Mouse (Mus musculus): ENCODE data around the gene Fkbp10.

Fkbp10 gene

DNA sequence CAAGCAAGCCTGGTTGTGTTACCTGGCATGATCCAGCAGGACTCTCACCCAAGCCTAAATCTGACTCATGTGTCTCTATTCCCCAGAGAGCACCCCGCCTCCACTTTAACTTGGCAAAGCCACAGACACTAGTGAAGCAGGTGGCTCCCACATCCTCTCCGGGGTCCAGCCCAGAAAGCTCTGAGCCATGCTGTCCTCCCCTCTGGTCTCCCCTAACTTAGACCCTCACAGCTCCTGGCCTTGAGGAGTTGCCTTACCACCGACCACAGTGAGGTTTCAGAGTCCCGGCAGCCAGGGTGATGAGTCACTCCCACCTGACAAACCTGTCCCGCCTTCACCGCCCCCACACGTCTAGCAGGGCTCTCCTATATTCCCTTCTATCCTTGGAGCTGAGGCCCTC is 21.8 kb upstream of the Fkbp10 start:
- DNase-seq (ENCODE audit: low read depth in 1 of 2, low spot score in 2 of 2): no peak

DNA sequence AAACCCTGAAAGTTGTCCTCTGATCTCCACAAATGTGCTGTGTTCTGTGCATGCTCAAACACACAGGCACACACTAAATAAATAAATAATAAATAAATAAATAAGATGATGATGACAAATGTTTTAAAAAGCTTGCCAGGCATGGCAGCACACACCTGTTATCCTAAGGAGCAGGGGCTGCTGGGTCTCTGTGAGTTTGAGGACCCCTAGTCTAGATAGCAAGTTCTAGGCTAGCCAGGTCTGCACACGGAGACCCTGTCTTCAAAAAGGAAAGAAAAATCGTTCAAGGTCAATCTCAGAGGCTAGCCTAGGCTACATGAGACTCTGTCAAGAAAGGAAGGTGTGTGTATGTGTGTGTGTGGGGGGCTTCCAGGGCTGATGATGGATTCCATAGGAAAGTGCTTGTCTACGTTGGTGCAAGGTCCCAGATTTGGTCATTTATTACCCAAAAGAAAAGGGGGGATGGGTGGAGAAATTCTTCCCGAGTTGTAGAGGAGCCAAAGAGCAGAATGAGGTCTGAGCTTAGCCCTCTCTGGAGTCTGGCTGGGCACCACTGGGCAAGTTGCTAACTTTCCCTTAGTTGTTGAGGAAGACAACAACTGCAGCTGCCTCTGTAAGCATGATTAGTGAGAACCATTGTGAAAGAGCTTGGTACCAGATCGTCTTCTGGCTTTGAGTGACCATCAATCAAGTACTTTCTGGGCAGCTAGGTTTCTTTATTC is 21.0 kb upstream of the Fkbp10 start:
- no peak for DNase-seq (ENCODE audit: low read depth in 1 of 2, low spot score in 2 of 2)

DNA sequence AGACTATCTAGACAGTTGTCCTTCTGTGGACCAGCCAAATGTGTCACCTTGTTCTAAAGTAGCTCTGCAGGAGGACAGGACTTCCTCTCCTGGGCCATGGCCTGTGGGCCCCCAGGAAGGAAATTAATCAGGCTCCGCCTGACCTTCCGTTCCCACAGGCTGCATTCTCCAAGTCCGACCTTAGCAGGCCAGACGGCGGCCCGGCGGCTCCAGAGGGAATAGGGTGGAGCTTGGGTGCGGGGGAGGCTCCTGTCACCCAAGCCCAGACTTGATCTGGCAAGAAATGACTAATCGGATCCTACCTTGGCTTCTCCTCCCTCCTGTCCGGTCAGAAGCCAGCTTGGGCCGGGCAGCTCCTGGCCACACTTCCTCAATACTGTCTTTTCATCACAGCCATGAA is 20.3 kb upstream of the Fkbp10 start:
- no peak for DNase-seq (ENCODE audit: low read depth in 1 of 2, low spot score in 2 of 2)

DNA sequence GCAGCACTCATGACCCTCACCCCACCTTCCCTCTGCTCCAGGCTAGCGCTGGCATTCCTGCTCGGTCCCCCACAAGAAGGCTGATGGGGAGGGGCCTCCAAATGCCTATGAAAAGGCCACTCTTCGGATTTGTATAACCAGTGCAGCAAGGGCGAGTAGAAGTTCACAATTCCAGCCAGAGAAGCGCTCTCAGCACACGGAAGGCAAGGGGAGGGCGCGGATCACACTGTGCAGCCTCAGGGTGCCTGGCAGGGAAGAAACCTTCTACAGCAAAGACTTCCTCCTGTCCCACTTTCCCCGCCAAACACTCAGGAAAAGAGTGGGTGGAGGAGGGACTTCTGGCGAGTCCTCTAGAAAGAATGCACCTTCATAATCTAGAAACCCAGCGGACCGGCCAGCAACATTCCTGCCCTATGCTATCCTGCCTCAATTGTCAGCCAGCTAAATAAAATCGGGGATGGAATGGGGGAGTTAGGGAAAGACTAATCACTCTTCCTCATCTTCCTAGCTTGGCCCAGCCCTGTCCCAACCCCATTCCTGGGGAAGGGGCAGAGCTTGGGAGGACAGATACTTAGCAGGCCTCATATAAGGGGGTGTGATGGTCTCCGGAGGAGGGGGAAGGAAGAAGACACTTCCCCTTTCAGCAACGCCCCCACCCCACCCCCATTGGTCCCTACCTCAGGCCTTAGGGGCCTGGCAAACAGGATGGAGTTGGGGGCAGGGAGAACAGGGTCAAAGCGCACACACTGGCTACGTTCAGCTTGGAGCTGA is 19.5 kb upstream of the Fkbp10 start:
- DNase-seq (ENCODE audit: low read depth in 1 of 2, low spot score in 2 of 2): no peak

DNA sequence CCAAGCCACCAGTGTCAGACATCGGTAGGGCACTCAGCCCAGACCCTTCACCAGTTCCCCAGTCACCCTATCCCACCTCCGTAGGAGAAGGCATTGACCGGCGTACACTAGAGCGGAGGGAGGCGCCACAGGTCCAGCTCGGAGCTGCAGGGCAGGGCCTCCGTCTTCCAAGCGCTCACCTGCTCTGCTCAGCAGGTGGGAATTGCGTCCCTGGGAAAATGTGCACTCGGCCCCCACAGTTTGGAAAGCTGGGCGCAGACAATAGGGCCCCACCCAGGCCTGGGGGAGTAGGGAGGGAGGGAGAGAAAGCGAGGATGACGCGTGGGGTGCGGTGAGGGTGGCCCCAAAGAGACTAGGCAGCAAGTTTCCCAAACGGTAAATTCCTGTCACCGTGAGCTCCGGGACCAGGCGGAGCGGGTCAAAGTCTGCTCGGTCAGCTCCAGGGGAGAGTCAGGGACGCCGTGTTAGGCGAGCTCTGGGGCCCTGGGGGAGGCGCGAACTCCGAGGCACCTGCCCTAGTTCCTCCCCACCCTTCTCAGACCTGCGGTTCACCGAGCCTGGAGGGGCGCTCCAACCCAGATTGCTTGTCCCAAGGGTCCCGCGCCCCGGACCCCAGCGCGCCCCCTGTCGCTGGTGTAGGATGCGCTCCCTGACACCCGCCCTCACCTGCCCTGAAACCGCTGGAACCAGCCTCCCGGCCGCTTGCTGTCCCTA is 18.5 kb upstream of the Fkbp10 start:
- DNase-seq (ENCODE audit: low read depth in 1 of 2, low spot score in 2 of 2): no peak

DNA sequence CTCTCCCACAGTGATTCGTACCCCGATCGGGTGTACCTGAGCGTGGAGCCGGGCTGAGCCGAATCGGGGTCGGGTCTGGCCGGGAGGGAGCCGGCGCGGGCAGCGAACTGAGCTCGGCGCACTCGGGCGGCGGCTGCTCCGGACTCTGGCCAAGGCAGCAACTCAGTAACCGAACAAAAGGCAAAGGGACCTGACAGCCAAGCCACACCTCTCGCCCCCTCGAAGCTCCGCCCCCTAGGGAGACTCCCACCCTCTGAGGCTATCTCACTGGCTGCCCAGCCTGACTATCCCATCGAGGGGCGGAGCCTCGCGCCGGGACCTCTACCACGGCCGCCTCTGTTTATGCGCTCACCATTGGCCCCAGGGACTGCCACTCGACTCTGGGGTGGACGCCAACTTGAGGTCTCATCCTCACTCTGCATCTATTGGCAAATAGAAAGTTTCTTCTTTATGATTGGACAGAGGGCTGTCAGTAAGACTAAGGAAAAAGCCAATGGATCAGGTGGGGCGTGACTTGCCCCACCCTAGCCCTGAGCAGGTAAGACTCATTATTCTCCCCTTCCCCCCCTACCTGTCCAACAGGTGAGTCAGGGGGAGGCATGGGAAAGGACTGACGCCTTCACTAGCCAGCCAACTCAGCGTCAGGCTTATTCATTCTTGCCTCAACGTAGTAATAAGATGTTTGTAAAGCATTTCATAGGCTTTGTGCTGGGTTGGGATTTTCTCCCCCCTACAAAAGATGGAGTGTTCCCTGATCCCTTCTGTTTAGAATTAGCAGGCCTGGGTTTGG is 17.7 kb upstream of the Fkbp10 start, which contains the start of gene Jup:
Gene Jup, minus strand, starts transcription at position 164 of the 790 bp plus-strand sequence.
- DNase-seq (ENCODE audit: low read depth in 1 of 2, low spot score in 2 of 2): peak; percentile 93 to 95

DNA sequence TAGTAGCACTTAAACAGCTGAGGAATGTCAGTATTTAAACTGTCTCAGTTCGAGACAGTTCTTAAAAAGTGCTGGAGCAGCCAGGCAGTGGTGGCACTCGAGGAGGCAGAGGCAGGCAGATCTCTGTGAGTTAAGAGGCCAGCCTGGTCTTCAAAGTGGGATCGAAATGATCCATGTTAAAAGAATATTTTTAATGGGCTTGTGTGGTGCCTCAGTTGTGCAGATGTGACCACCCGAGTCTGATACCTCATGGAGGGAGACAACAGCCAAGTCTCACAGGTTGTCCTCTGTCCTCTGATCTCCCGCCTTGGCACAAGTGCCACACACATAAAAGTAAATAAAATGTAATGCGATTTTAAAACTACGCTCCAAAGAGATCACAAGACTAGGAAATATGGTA is 17.0 kb upstream of the Fkbp10 start:
- DNase-seq (ENCODE audit: low read depth in 1 of 2, low spot score in 2 of 2): no peak

DNA sequence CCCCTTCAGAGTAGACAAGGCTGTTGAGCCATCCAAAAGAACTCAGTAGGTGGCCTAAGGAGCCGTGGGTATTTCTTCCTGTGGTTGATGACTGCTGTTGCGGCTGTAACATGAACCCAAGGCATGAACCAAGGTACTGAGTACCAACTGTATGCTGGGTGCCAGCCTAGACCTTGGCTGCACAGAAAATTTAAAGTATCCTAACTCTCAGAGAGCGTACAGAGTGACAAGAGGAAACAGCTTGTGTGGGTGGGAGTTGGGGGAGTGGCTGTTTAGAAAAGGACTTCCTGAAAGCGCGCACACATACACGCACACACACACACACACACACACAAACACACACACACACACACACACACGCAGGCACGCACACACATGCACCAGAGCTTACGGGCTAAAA is 16.2 kb upstream of the Fkbp10 start:
- DNase-seq (ENCODE audit: low read depth in 1 of 2, low spot score in 2 of 2): no peak

DNA sequence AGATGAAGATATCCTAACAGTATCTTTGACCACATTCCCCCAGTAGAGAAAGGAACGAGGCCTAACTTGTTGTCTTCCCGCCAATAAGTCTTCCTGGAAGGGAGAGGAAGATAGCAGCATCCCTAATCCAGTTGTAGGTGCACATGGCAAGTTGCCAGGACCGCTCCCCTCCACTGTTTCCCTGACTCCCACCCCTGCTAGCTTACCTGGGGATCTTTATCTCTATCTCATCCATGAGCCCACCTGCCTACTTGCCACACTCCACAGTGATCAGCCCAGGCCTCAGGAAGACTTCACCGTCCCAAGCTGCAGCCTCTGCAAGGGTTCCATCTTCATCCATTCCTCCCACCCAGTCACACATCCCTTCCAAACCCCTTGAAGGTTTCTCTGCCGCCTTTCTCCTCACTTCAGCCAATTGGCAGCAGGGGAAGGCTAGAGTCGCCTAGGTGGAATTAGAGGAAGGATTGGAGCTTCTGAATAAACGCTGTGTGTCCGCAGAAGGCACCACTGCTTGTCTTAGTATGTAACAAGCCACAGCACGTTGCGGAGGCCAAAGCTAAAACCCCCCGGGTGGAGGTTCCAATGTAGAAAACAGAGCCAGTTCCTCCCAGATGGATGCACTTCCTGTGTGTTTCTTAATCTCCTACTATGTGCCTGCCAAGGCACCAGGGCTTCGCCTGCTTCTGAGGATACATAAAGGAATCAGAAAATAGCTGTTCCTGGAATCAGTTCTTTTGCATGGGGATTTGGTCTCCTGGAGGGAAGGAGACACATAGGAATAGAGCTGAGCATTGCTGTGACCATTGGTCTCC is 15.6 kb upstream of the Fkbp10 start:
- DNase-seq (ENCODE audit: low read depth in 1 of 2, low spot score in 2 of 2): no peak

DNA sequence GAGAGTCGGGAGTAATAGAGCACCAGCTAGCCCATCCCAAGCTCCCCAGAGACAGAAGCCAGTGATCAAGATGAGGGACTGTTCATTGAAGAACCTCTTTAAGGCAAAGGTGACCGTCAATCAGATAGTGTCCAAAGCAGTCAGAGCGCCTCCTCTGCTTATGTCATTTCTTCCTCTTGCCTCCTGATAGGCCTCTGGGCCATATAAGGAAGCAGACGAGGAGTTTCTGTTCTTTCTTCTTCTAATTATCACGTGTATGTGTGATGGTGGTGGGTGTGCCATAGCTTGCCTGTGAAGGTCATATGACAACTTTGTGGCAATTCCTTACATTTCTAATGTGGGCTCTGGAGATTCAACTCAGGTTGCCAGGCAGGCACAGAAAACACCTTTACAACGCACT is 14.7 kb upstream of the Fkbp10 start:
- DNase-seq (ENCODE audit: low read depth in 1 of 2, low spot score in 2 of 2): peak; percentile 28 to 37

DNA sequence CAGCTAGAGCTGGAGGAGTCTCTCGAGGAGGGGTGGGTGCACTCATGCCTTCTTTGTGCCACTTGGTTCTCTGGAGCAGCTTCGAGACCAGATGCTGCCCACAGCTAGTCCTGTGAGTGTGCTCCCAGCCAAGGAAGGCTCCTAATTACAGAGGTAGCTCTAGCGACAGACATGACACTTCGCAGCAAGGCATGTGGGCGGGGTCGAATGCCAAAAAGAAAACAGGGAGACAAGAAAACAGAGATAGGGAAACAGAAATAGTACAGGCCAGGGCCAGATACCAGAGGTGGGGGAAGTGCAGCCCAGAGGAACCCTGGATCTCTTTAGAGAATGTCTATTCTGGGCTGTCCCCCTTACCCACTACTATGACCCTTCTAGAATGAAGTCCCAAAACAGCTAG is 13.3 kb upstream of the Fkbp10 start:
- DNase-seq (ENCODE audit: low read depth in 1 of 2, low spot score in 2 of 2): no peak

DNA sequence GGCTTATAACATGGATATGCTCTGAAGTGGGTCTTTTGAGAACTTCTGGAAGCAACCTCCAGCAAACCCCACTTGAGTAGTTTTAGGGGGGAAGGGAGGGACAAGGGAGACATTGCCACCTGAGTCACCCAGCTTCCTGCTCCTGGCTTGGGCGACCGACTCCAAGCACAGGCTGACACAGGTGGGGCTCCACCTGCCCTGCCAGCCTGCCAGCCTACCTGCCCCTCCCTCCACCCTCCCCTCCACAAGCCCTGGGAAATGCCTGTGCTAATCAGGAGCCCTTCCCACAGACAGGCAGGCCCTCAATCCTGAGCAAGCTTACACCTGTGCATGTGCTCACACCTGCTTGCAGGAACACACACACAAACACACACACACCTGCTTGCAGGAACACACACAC is 12.8 kb upstream of the Fkbp10 start:
- DNase-seq (ENCODE audit: low read depth in 1 of 2, low spot score in 2 of 2): no peak

DNA sequence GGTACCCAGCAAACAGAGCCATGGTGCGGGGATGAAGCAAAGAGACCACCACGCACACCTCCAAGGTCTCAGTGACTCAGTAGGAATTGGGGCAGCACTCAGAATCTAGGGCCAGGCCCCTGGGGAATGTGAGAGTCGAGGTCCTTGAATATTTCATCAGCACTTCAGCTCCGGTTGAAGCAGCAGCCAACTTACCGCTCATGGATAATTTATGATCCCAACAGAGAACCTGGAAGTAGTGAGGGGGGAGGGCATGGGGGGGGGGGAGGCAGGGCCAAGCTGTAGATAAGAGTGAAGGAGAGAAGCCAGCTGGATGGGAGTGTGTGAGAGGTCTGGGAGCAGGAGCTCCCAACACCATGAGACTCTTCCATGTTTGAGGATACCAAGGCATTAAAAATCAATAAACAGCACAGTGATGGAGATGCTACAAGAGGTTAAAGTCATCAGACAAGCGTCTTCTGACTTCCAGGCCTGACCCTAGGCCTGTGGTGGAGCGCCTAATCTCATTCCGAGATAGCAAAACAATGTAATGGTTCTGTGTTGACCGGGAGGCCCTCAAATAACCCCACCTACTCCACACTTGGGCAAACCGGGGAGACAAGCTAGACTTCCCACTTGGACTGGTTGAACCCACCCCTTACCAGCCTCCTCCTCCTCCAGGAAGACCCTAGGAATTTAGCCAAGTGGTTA is 11.9 kb upstream of the Fkbp10 start:
- no peak for DNase-seq (ENCODE audit: low read depth in 1 of 2, low spot score in 2 of 2)

DNA sequence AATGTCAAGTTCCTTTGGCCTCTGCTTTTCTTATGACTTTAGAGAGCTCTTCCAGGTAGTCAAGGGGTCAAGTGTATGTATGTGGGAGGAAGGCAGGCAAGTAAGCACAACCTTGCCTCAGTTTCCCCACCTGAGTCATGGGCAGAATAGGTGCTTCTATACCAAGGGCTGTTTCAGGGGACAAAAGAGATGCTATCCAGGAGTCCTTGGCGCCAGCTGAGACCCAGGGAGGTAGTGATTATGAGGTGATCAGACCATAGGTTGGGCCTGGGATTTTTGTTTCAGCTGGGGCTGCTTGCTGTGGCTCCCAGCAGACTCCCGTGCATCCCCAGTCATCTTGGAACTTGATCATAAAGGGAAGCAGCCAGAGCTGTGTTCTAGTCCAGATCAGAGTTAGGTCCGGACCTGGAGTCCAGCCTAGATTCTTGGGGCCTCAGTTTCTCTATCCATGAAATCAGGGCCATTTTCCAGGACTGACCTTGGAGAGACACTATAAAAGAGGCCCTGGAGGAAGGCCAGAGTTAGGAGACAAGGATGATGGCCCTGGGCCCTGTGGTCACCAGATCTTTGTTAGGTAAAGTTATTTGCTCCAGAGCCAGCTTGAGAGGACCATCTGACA is 10.9 kb upstream of the Fkbp10 start:
- DNase-seq (ENCODE audit: low read depth in 1 of 2, low spot score in 2 of 2): no peak

DNA sequence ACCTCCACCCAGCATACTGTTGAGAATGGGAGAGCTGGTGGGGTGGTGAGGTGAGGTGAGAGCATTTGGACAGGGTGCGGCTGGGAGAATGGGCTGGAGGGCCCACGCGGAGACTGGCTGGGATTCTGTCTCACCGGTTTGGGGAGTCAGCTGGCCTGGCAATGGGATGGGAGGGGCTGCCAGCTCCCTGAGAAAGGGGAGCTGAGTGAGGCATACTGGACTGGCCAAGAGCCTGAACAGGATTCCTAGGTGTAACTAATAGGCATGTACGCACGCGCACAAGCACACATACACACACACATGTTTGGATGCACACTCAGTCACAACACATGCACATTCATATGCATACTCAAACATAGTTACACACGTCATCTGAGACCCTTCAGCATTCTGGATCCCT is 9.2 kb upstream of the Fkbp10 start:
- no peak for DNase-seq (ENCODE audit: low read depth in 1 of 2, low spot score in 2 of 2)

DNA sequence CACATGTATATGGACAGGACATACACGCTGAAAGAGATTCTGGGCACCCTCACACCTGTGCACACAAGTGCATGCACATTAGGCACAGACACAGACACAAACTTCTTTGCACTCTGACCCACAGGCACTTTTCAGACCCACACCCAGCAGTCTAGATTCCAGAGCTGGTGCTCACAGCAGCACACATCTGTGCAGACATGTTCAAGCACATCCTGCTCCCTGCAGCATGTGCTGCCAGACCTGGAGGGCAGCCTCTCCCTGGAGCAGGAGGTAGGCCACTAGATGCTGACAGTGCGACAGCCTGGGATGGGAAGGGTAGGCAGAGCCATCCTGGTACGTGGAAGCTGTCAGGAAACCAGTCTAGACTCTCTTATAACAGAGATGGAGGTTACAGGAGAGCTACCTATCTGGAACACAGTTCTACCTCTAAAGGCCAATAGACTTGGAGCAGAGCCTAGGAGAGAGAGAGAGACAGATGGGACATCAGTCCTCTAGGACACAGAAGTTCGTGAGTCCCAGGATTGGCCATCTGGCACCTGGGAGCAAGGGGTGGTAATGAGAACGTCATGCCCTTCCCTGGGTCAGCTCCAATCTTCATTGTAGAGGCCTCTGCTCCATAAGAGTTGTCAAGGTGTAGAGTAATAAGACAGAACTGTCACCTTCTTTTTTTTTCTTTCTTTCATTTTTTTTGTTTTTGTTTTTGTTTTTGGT is 8.3 kb upstream of the Fkbp10 start:
- no peak for DNase-seq (ENCODE audit: low read depth in 1 of 2, low spot score in 2 of 2)

DNA sequence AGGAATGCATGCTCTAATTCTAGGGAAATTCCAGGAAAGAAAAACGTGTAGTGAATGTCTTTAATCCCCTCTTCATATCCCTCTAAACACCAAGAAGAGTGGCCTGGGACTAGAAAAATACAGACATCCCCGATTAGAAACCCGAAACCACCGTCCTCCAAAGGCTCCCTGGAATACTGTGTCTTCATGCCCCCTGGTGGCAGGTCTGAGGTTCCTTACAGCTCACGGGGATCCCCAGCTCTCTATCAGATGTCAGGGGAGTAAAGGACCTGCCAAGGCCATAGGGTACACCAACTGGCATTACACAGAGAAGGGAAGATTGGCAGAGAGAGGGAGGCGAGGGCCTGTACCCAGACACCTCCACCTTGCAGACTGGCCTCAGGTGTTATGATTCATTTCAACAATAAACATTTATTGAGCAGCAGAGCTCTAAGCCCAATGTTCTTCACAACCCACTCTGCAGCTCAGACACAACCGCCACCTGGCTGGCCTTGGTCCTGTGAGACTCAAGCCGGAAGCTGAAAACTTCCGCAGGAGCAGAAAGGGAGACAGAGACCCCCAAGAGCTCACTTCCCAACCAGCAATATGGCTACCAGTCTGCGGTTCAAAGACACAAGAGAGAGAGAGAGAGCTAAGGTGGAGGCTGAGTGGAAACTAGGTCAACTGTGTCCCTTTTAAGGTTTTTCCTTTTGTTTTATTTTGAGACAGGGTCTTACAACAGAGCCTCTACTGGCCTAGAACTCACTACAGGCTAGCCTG is 7.2 kb upstream of the Fkbp10 start:
- peak in 1 of 2 experiments; percentile 61 for DNase-seq (ENCODE audit: low read depth in 1 of 2, low spot score in 2 of 2)

DNA sequence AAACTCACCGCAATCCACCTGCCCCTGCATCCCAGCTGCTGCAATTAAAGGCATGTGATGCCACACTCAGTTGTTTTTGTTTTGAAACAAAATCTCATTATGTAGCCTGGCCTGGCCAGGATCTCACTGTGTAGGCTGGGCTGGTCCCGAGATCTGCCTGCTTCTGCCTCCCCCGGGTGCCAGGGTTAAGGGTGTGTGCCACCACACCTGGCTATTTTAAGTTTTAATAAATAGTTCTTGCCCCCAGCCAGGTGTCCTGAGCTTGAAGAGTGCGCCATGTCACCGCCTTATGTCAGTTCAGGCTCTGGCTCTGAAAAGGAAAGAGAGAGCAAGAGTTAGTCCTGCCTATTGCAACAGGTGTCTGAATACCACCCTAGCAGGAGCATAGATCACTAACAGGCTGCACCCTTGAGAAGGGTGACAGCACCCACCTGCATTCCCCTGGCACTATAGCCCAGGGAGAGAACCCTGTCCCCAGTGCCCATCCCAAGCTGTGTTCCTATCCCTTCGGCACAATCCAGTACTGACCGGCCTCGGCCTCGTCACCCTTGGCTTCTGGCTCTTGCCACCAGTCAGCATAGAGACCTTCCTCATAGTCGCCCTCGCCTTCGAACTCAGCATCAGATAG is 6.5 kb upstream of the Fkbp10 start:
- no peak for DNase-seq (ENCODE audit: low read depth in 1 of 2, low spot score in 2 of 2)
